In the genomic region with DNA sequence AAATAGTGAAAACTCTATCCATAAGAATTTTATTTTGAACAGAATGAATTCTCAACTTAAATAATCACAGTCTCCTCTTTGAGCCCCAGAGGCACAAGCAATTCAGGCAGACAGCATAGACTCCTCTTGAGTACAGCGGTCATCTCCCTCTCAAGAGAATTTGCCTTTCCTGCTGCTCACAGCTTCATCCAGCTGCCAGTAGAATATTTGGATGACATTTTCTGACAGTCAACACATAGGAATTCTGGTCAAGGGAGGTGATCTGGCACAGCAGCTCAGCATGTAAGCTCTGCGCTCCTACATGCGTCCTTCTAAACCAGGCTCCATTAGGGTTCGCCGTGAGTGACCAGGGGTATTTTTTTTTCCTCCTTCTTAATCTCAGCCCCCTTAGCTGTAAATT, we compare ENCODE assay signal across 20 mouse cellular contexts.
A peak's percentile ranks its signal among the peaks of the same experiment; 100 is the strongest.
DNase-seq lines count a peak whose midpoint lies in the region; ATAC-seq and TF ChIP-seq lines count a peak whose summit lies in the region.
"Had no signal": no experiment of that assay in that cellular context is flagged by ENCODE, and none has a peak within 500 bp of the region (broad histone marks: within the 10 kb centered on the region; RNA-seq: fewer than 3 reads in every experiment).

No protein-coding gene starts in this region.

- WGBS in lung, embryonic 15.5 days = 73% methylated on average over 5 of the region's 5 CpGs

- no peak overlapping the region for H3K27ac ChIP-seq in gastrocnemius, adult 2 months
- peak overlapping the region; percentile 12; the same call in 1 of the 2 replicates for H3K27ac ChIP-seq in lung, embryonic 15.5 days
- H3K27ac ChIP-seq: forebrain, embryonic 12.5 days; hindbrain, embryonic 10.5 days; layer of hippocampus, adult 2 months; left cerebral cortex, adult 2 months; liver, embryonic 12.5 days; midbrain, embryonic 13.5 days; neural tube, embryonic 15.5 days had no signal

- H3K9me3 ChIP-seq in lung, embryonic 15.5 days = no peaks in the 10 kb centered on the region
- H3K9me3 ChIP-seq: forebrain, embryonic 12.5 days; hindbrain, embryonic 10.5 days; liver, embryonic 12.5 days; midbrain, embryonic 13.5 days; neural tube, embryonic 15.5 days had no signal

- DNase-seq in gastrocnemius, adult 18-20 months (ENCODE audit: low spot score) = peak; percentile 3
- no peak for DNase-seq in gastrocnemius, adult 2 months
- no peak for DNase-seq in lung, postnatal 25 days (ENCODE audit: low spot score)
- DNase-seq in lung, postnatal 14 days = peak; percentile 4
- no peak for DNase-seq in thymus, postnatal 36 days
- DNase-seq in right cerebral cortex, postnatal 25 days = no peak
- DNase-seq in ovary, adult 18-20 months (ENCODE audit: low spot score) = no peak
- DNase-seq: cerebellum, adult 8-10 months; gastrocnemius, postnatal 36 days; kidney, adult 11 months; thymus, postnatal 14 days had no signal

- intact Hi-C loops in gastrocnemius, adult 2 months (cut with DNase I) = no loop called here

- no peaks in the 10 kb centered on the region for H3K27me3 ChIP-seq in lung, embryonic 15.5 days
- H3K27me3 ChIP-seq: forebrain, embryonic 12.5 days; liver, embryonic 12.5 days; midbrain, embryonic 13.5 days; neural tube, embryonic 15.5 days had no signal

- H3K4me2 ChIP-seq in lung, embryonic 15.5 days = no peak overlapping the region
- H3K4me2 ChIP-seq: forebrain, embryonic 12.5 days; liver, embryonic 12.5 days; midbrain, embryonic 13.5 days; neural tube, embryonic 15.5 days had no signal

- no peak for ATAC-seq in lung, embryonic 15.5 days (ENCODE audit: borderline replicate concordance, extremely low read depth, low FRiP score, low TSS enrichment)
- ATAC-seq: liver, embryonic 12.5 days; midbrain, embryonic 13.5 days had no signal

- no peak for TF ChIP-seq CTCF in gastrocnemius, adult 2 months (IDR thresholded peaks at IDR 0.05)

- no peaks in the 10 kb centered on the region for H3K36me3 ChIP-seq in lung, embryonic 15.5 days
- H3K36me3 ChIP-seq: forebrain, embryonic 12.5 days; hindbrain, embryonic 10.5 days; liver, embryonic 12.5 days; midbrain, embryonic 13.5 days; neural tube, embryonic 15.5 days had no signal

- 0 out of 2 replicates have a peak, but pooled peaks cover 8% of the 10 kb centered on the region for H3K4me1 ChIP-seq in lung, embryonic 15.5 days
- H3K4me1 ChIP-seq: hindbrain, embryonic 10.5 days; liver, embryonic 12.5 days had no signal

- no peak overlapping the region for H3K4me3 ChIP-seq in gastrocnemius, adult 2 months
- H3K4me3 ChIP-seq in lung, embryonic 15.5 days = no peak overlapping the region
- H3K4me3 ChIP-seq: forebrain, embryonic 12.5 days; hindbrain, embryonic 10.5 days; layer of hippocampus, adult 2 months; left cerebral cortex, adult 2 months; liver, embryonic 12.5 days; midbrain, embryonic 13.5 days; myocyte; neural tube, embryonic 15.5 days had no signal

- H3K9ac ChIP-seq in lung, embryonic 15.5 days = no peak overlapping the region
- H3K9ac ChIP-seq: forebrain, embryonic 12.5 days; liver, embryonic 12.5 days; midbrain, embryonic 13.5 days; neural tube, embryonic 15.5 days had no signal

Comparison
In these comparisons a context has a peak if more than half of its experiments do, and no peak if none do; other contexts are left out.
1. DNase-seq: peak in gastrocnemius, adult 18-20 months (single experiment) and lung, postnatal 14 days (single experiment); none in gastrocnemius, adult 2 months (single experiment), lung, postnatal 25 days (single experiment), thymus, postnatal 36 days (0 of 2), right cerebral cortex, postnatal 25 days (single experiment) and ovary, adult 18-20 months (single experiment).